Mouse (Mus musculus) intestine, postnatal 0 days (tissue): ENCODE results near the gene Mcm2. TPM values are rescaled to one million over a fixed set of nuclear protein-coding genes. Genes with fewer than 3 reads are reported as not detected.

Experiments
- ATAC-seq: fragments of 200-750 bp; cut with Nextera tagmentation; 2 replicates; pipeline ENCODE4 v1.8.0; 2017; ENCODE audit warnings: mild to moderate bottlenecking, moderate TSS enrichment, moderate library complexity
- H3K27ac ChIP-seq: fragments of 300-500 bp; sonication (generic); 2 replicates; pipeline ENCODE4 v1.5.1; 2014; ENCODE audit warnings: mild to moderate bottlenecking, low read depth, low read length, moderate library complexity
- H3K27me3 ChIP-seq: fragments of 300-500 bp; sonication (generic); replicated peaks from 2 replicates; pipeline ENCODE4 v1.6.1; 2014; ENCODE audit warnings: low read length, mixed read lengths; ENCODE audit not compliant: control insufficient read depth, insufficient read depth
- H3K36me3 ChIP-seq: fragments of 300-500 bp; sonication (generic); 2 replicates; pipeline ENCODE4 v1.6.1; 2014; ENCODE audit warnings: mild to moderate bottlenecking, moderate library complexity; ENCODE audit not compliant: control insufficient read depth, insufficient read depth
- H3K4me1 ChIP-seq: fragments of 300-500 bp; sonication (generic); replicated peaks from 2 replicates; pipeline ENCODE4 v1.6.1; 2014; ENCODE audit warnings: antibody characterized with exemption, low read length, mixed read lengths; ENCODE audit not compliant: control insufficient read depth, insufficient read depth
- H3K4me2 ChIP-seq: fragments of 300-500 bp; sonication (generic); replicated peaks from 2 replicates; pipeline ENCODE4 v1.6.1; 2014; ENCODE audit warnings: low read depth, mild to moderate bottlenecking, moderate library complexity
- H3K4me3 ChIP-seq: fragments of 300-500 bp; sonication (generic); 2 replicates; pipeline ENCODE4 v1.5.1; 2014; ENCODE audit warnings: low read depth, low read length
- H3K9ac ChIP-seq: fragments of 300-500 bp; sonication (generic); 2 replicates; pipeline ENCODE4 v1.6.1; 2014; ENCODE audit warnings: mild to moderate bottlenecking, low read depth, low read length
- H3K9me3 ChIP-seq: fragments of 300-500 bp; sonication (generic); 2 replicates; pipeline ENCODE4 v1.6.1; 2016; ENCODE audit warnings: mixed run types; ENCODE audit not compliant: control insufficient read depth
- CTCF ChIP-seq: sonication (generic); IDR thresholded peaks from 2 replicates; pipeline ENCODE4 v1.5.1; 2016; ENCODE audit warnings: low read depth, mild to moderate bottlenecking, control low read depth, antibody characterized with exemption, moderate library complexity
- WGBS: fragments of 180-500 bp; shearing (Covaris S2); extraction: QIAGEN DNeasy Blood & Tissue Kit; methylation state at CpG from one replicate; pipeline ENCODE4 v1.1.7; 2014; 5-methylcytosine and 5-hydroxymethylcytosine counted together
- polyA plus RNA-seq: library from polyadenylated mRNA; unstranded; fragments of >200 nt; fragmentation: Nextera tagmentation; extraction: Ambion mirVana; gene quantifications from 2 replicates; pipeline ENCODE4 v1.2.1, GENCODE M21; 2015

Mcm2 gene
- polyA plus RNA-seq, 1 experiment from 2014 or later: 33.1 TPM

GRCm38 (mm10) chr6:88836178-88836819, 62.3 kb downstream of the Mcm2 start:
- H3K9ac ChIP-seq: no peak overlapping the region
- no peak for ATAC-seq
- H3K4me2 ChIP-seq: no peak overlapping the region
- WGBS: 86% methylated on average over 27 of the region's 28 CpGs
- H3K36me3 ChIP-seq: peaks cover 45% of the 10 kb centered on the region
- H3K27ac ChIP-seq: no peak overlapping the region
- TF ChIP-seq CTCF: no peak
- H3K4me1 ChIP-seq: peaks cover 6% of the 10 kb centered on the region; the same call in 1 of the 2 replicates
- H3K9me3 ChIP-seq: no peaks in the 10 kb centered on the region
- no peaks in the 10 kb centered on the region for H3K27me3 ChIP-seq
- H3K4me3 ChIP-seq: no peak overlapping the region

- H3K9me3 ChIP-seq: no peaks in the 10 kb centered on the region
- 84% methylated on average over 5 of the region's 5 CpGs for WGBS
- H3K4me1 ChIP-seq: no peaks in the 10 kb centered on the region
- no peak overlapping the region for H3K4me3 ChIP-seq
- no peak overlapping the region for H3K4me2 ChIP-seq
- no peak for ATAC-seq
- no peak overlapping the region for H3K9ac ChIP-seq
- H3K36me3 ChIP-seq: peaks cover 45% of the 10 kb centered on the region
- H3K27me3 ChIP-seq: no peaks in the 10 kb centered on the region
- no peak for TF ChIP-seq CTCF
- H3K27ac ChIP-seq: no peak overlapping the region
Observed at GRCm38 (mm10) chr6:88835047-88835446, 63.5 kb downstream of the Mcm2 start.

Other genes with a start within 250 kb of the Mcm2 start
- gene Mgll, start 174.4 kb downstream of the Mcm2 start, polyA plus RNA-seq: 65.4 and 78.2 TPM in 2 replicates
- 22.7 and 23.9 TPM in 2 replicates for gene Abtb1, start 56.8 kb downstream of the Mcm2 start, polyA plus RNA-seq
- 36.3 and 39.2 TPM in 2 replicates for gene Podxl2, start 23.7 kb downstream of the Mcm2 start, polyA plus RNA-seq
- 81.2 and 81.6 TPM in 2 replicates for gene Tpra1, start 3.5 kb upstream of the Mcm2 start, polyA plus RNA-seq